Mouse (Mus musculus): Measurements from ENCODE around the gene Setd2.

DNA sequence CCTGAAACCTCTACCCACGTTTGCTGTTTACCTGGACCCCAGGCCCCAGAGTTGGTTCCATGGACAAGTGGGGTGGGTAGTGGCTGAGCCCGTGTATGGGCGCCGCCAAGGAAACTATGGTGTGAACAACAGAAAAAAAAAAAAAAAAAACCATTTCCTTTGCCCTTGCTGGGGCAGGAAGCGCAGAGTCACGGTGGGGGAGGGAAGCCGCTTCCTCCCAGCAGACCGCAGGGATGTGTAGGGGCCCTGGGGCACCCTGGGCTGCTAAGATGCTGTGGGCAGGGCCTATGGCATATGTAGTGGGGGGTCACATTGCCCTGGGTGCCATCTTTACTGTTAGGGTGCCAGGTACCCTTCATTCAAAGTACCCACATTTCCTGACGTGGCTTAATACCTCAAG lies 112.8 kb downstream of the Setd2 start:
- TF ChIP-seq MAFK (IDR thresholded peaks at IDR 0.05; ENCODE audit: insufficient read depth, low read depth, low read length) (no peak), HCFC1 (IDR thresholded peaks at IDR 0.05; ENCODE audit: borderline replicate concordance, insufficient read depth, low read length) (no peak), ZNF384 (IDR thresholded peaks at IDR 0.05; ENCODE audit: low read depth, low read length) (no peak)
